Mouse (Mus musculus): ENCODE data around the gene Pgm2.

GRCm38 (mm10) chr5:64117191-64117590 lies 24.4 kb downstream of the Pgm2 start:
- TF ChIP-seq CTCF (IDR thresholded peaks at IDR 0.05; ENCODE audit: low read depth), result no peak
- TF ChIP-seq EP300 (IDR thresholded peaks at IDR 0.05; ENCODE audit: low read depth), result no peak

Measured in heart, postnatal 0 days (tissue).